In the genomic region with DNA sequence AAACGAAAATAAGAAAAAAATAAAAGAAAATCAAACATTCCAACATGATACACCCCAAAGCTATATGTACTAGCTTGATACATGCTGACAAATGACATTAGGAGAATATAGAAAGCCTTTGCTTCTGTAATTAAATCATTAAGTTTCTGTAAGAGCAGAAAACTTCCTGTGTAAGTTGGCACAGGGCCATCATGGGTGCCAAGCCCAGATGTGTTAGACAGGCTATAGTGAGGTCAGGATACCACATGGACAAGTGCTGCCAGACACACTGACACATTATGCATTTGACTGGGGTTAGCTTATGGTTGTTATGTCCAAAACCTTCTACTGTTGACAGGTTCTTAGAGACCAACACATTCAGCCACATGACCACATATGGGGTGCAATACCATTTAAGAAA, we compare ENCODE assay signal across 20 mouse cellular contexts. TPM values are rescaled to one million over a fixed set of nuclear protein-coding genes. Genes with fewer than 3 reads are reported as not detected.
"Had no signal": no experiment of that assay in that cellular context is flagged by ENCODE, and none has a peak within 500 bp of the region (broad histone marks: within the 10 kb centered on the region; RNA-seq: fewer than 3 reads in every experiment).

No protein-coding gene starts in this region.

- H3K4me3 ChIP-seq: layer of hippocampus, adult 2 months; left cerebral cortex, adult 2 months; liver, embryonic 13.5 days; midbrain, embryonic 12.5 days; midbrain, embryonic 15.5 days; myocyte; neural tube, embryonic 12.5 days; neural tube, embryonic 15.5 days had no signal

- H3K27ac ChIP-seq: liver, embryonic 13.5 days; midbrain, embryonic 12.5 days; neural tube, embryonic 12.5 days; stomach, postnatal 0 days had no signal

- H3K36me3 ChIP-seq: liver, embryonic 13.5 days; midbrain, embryonic 12.5 days; midbrain, embryonic 15.5 days; neural tube, embryonic 12.5 days; neural tube, embryonic 15.5 days had no signal

- H3K27me3 ChIP-seq: liver, embryonic 13.5 days; midbrain, embryonic 15.5 days; neural tube, embryonic 12.5 days; neural tube, embryonic 15.5 days had no signal

- H3K4me2 ChIP-seq: liver, embryonic 13.5 days; midbrain, embryonic 12.5 days; midbrain, embryonic 15.5 days; neural tube, embryonic 12.5 days; neural tube, embryonic 15.5 days had no signal

- H3K9ac ChIP-seq: liver, embryonic 13.5 days; midbrain, embryonic 12.5 days; midbrain, embryonic 15.5 days; neural tube, embryonic 12.5 days; neural tube, embryonic 15.5 days had no signal

- ATAC-seq: midbrain, embryonic 15.5 days had no signal

- H3K9me3 ChIP-seq: liver, embryonic 13.5 days; midbrain, embryonic 12.5 days; midbrain, embryonic 15.5 days; neural tube, embryonic 12.5 days; neural tube, embryonic 15.5 days had no signal

- DNase-seq: kidney, adult 9 months; layer of hippocampus, postnatal 36 days; liver, embryonic 13.5 days; lung, adult 2 months; lung, postnatal 14 days; lung, postnatal 4 days; right cerebral cortex, adult 18-20 months; right cerebral cortex, postnatal 14 days; right cerebral cortex, postnatal 4 days; thymus, adult 2 months; thymus, postnatal 14 days had no signal

RNA-seq across cellular contexts. Expression of gene Ripply3, which starts 13.0 kb away (rescaled TPM):
- total RNA-seq: layer of hippocampus, postnatal 36 days; monocyte, adult 5-6 weeks had no signal
